Mouse (Mus musculus): Measurements from ENCODE around the gene Vps11. TPM values are rescaled to one million over a fixed set of nuclear protein-coding genes. Genes with fewer than 3 reads are reported as not detected.
"Not testable (repeated sequence)": the region's sequence is repeated elsewhere in the genome, so short reads cannot be mapped to it uniquely, and the experiment has no call there.

The Vps11 gene
- polyA plus RNA-seq, 1 experiment, result 44.7 TPM

DNA sequence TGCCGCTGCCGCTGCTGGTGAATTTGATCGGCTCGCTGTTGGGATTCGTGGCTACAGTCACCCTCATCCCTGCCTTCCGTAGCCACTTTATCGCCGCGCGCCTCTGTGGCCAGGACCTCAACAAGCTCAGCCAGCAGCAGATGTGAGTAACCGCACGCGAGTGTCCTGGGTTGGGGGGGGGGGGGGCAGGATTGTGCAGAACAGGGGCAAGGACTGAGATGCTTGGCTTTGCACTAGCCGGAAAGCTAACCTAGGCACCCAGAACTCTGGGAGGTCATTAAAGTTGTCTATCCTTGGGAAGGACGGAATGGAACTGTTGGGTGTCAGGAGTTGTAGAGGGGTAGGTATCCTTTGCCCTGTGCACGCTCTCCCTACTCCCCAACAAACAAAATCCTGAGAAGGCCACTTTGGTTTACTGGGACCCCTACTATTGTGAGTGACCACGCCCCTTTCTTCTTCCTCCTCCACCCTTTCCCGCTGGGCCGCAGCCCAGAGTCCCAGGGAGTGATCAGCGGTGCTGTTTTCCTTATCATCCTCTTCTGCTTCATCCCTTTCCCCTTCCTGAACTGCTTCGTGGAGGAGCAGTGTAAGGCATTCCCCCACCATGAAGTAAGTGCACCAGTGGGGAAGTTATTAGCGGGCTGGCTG lies 34.3 kb downstream of the Vps11 start:
- TF ChIP-seq POLR2A (IDR thresholded peaks at IDR 0.05; ENCODE audit: borderline replicate concordance, low read depth, low read length) (no peak; the same call in 1 of the 2 replicates), CTCF (IDR thresholded peaks at IDR 0.05; ENCODE audit: low read depth, low read length) (no peak)
- Histone ChIP-seq H3K4me1 (ENCODE audit: control insufficient read depth, insufficient read depth, low read length) (peaks cover 11% of the 10 kb centered on the region), H3K4me3 (ENCODE audit: insufficient read depth, low read length) (peak overlapping the region; percentile 68), H3K27ac (ENCODE audit: insufficient read depth, low read depth, low read length) (peak overlapping the region; percentile 76)

DNA sequence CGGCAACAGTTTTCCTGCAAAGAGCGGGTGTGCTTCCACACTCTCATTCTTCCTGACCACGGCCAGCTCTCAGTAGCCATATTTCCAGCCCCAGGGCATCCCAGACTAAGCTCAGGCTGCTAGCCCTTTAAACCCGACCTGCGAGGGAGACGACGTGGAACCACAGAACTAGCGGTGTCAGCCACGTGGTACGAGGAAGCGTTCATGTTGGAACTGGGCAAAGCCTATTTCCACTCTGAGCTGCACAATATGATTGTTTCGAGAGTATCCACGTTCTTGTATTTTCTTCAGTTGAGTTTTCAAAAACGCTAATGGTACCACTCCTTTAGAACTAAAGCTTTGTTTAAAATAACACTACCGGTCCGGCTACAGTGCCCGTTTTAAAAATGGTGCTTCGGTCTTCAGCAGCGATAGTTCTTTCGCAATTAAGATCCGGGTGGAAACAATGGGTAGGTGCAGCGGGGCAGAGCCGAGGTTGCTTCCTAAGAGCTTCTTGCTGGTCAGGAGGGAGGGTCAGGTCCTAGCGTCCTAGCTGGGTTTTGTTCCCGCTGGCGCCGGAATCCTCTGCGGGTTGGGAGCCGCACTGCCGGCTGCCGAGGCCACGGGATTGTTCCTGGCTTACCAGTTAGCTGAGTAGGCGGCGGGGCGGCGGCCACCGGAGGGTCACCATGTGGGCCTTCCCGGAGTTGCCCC lies 35.0 kb downstream of the Vps11 start:
- Histone ChIP-seq H3K4me1 (ENCODE audit: control insufficient read depth, insufficient read depth, low read length) (peaks cover 11% of the 10 kb centered on the region), H3K4me3 (ENCODE audit: insufficient read depth, low read length) (peak overlapping the region; percentile 68), H3K27ac (ENCODE audit: insufficient read depth, low read depth, low read length) (peak overlapping the region; percentile 76)
- TF ChIP-seq CTCF (IDR thresholded peaks at IDR 0.05; ENCODE audit: low read depth, low read length) (no peak), POLR2A (IDR thresholded peaks at IDR 0.05; ENCODE audit: borderline replicate concordance, low read depth, low read length) (no peak)

DNA sequence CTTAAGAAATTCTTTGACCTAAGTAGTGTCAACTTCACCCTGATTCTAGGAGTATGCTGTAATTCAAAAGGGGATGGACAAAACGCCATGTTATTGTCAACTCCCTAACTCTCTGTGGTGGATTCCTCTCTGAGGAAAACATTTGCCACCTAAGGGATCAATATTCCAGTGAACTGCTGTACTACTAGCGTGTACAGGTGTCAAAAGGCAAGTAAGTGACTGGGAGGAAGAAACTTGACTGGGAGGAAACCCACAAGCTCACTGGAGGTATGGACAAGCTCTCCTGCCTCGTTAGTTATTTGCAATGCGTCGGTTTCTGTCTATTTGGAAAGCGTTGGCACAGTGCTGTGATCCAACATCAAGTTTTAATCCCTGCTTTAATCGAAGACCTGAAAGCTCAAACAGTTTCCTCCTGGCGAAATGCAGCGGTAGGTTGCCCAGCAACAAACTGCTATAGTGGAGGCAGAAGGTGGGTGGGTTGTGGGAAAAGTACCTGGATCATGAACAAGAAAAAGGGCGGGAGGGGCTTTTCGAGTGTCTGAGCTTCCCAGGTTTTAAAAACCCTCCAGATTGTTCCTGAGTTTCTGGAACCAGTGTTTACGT lies 35.6 kb downstream of the Vps11 start, which contains the start of gene Dpagt1:
Dpagt1 (plus strand) TSS at position 252 of the 603 bp plus-strand sequence.
- Histone ChIP-seq H3K27ac (ENCODE audit: insufficient read depth, low read depth, low read length) (peak within 1 kb of the TSS; percentile 76), H3K4me1 (ENCODE audit: control insufficient read depth, insufficient read depth, low read length) (peaks cover 13% of the 10 kb centered on the region), H3K4me3 (ENCODE audit: insufficient read depth, low read length) (peak within 1 kb of the TSS; percentile 68)
- no peak for TF ChIP-seq POLR2A (IDR thresholded peaks at IDR 0.05; ENCODE audit: borderline replicate concordance, low read depth, low read length)

DNA sequence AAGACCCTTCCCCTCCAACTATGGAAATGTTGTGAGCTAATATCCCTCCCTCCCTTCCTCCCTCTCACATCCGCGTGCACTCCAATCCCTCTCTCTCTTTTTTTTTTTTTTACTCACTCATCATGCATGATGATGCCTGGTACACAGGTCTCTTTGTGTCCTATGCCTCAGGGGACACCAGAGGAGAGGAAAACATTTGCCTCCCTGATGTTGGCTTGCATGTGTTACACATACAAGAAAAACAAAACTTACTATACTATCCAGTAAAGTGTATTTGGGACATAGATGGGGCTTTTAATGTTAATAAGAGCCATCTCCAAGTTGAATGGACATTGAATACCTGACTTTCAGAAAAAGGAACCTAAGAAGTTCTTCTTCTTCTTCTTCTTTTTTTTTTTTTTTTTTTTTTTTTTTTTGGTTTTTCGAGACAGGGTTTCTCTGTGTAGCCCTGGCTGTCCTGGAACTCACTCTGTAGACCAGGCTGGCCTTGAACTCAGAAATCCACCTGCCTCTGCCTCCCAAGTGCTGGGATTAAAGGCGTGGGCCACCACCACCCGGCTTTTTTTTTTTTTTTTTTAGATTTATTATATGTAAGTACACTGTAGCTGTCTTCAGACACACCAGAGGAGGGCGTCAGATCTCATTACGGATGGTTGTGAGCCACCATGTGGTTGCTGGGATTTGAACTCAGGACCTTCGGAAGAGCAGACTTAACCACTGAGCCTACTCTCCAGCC lies 36.3 kb downstream of the Vps11 start:
- not testable (repeated sequence) for H3K27ac ChIP-seq (ENCODE audit: insufficient read depth, low read depth, low read length); H3K4me3 ChIP-seq (ENCODE audit: insufficient read depth, low read length)
- H3K4me1 ChIP-seq (ENCODE audit: control insufficient read depth, insufficient read depth, low read length), result peaks cover 17% of the 10 kb centered on the region

DNA sequence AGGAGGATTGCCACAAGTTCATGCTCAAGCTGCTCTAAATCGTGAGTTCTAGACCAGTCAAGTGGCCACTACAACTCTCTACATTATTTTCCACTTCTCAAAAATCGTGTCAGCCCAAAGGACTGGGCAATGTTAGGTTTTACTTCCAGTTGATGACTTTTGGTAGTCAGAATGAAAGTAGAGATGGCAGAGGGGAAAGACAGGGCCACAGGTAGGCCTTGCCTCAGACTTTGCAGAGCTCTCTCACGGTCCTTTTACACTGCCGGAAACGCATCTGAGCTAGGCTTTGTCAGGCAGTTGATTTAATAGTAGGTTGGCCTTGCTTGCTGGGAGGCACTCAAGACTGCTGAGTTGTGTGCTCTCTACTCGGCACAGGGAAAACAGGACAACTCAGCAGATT lies 37.3 kb downstream of the Vps11 start:
- Histone ChIP-seq H3K4me1 (ENCODE audit: control insufficient read depth, insufficient read depth, low read length) (peaks cover 17% of the 10 kb centered on the region), H3K27ac (ENCODE audit: insufficient read depth, low read depth, low read length) (no peak overlapping the region), H3K4me3 (ENCODE audit: insufficient read depth, low read length) (no peak overlapping the region)
- TF ChIP-seq POLR2A (IDR thresholded peaks at IDR 0.05; ENCODE audit: borderline replicate concordance, low read depth, low read length), result no peak
- TF ChIP-seq CTCF (IDR thresholded peaks at IDR 0.05; ENCODE audit: low read depth, low read length), result no peak

DNA sequence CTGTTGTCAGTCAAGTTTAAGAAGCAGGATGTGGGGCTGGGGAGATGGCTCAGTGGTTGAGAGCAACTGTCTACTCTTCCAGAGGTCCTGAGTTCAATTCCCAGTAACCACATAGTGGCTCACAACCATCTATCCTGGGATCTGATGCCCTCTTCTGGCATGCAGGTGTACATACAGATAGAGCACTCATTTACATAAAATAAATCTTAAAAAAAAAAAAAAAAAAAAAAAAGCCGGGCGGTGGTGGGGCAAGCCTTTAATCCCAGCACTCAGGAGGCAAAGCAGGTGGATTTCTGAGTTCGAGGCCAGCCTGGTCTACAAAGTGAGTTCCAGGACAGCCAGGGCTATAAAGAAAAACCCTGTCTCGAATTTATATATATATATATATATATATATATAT lies 37.8 kb downstream of the Vps11 start:
- peaks cover 17% of the 10 kb centered on the region for H3K4me1 ChIP-seq (ENCODE audit: control insufficient read depth, insufficient read depth, low read length)
- not testable (repeated sequence) for H3K4me3 ChIP-seq (ENCODE audit: insufficient read depth, low read length); H3K27ac ChIP-seq (ENCODE audit: insufficient read depth, low read depth, low read length)

DNA sequence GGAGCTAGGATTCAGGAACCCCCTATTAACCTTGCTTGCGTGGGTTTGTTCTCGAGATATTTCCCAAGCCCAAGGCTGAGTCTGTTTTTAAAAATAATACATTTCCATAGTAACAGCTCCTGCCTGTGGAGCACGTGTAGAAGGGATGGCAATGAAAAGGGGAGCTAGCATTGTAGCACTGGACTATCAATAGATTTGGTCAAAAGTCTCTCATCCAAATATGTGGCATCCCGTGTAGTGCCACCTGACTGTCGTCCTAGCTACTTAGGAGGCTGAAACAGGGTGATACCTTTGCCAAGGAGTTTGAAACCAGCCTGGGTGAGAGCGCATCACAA lies 40.7 kb downstream of the Vps11 start:
- peak overlapping the region; percentile 50 for H3K4me3 ChIP-seq (ENCODE audit: insufficient read depth, low read length)
- TF ChIP-seq POLR2A (IDR thresholded peaks at IDR 0.05; ENCODE audit: borderline replicate concordance, low read depth, low read length), result no peak
- TF ChIP-seq CTCF (IDR thresholded peaks at IDR 0.05; ENCODE audit: low read depth, low read length), result no peak
- peaks cover 33% of the 10 kb centered on the region for H3K4me1 ChIP-seq (ENCODE audit: control insufficient read depth, insufficient read depth, low read length)
- 0 out of 2 replicates have a peak overlapping the region, but pooled peaks have one; percentile 26 for H3K27ac ChIP-seq (ENCODE audit: insufficient read depth, low read depth, low read length)

DNA sequence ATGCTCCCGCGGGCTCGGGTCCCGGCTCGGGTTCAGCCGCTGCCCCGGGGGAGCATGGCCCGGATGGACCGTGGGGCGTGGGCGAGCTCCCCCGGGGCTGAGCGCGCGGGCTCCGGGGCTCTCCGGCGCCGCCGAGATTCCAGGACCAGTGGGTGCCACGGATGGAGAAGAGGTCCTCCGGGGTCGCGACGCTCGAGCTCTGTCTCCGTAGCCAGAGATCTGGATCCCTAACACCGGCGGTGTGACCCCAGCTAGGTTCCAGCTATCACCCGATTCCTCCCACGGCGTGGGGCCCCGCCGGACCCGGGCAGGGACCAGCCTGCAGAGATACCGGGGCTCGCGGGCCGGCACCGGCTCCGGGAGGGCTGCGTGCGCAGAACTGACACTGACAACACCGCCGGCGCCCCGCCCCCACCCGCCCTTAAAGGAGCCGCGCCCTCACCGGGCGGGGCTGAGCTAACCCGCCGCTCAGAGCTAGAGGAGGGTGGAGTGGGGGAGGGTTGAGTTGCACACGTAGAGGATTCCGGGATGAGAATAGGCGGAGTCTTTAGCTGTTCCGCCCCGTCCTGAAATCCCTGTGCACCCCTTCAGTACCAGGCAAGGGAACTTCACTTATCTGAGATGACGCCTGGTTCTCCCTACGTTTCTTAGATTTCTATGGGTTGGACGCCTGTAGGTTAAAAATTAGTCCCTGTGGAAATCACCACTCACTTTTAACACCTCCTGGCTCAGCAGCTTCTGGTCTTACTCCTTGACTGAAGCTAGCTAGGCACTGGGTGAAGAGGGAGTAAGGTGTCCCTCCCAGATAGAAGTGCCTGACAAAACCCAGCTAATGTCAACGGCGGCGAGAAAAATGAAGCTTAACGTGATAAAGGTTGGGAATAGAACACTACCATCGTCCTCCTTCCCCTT lies 41.3 kb downstream of the Vps11 start, which contains the start of gene C2cd2l:
C2cd2l (minus strand) TSS at position 399 of the 912 bp plus-strand sequence.
- peak within 1 kb of the TSS; percentile 94 for H3K4me3 ChIP-seq (ENCODE audit: insufficient read depth, low read length)
- peak within 1 kb of the TSS; percentile 74 for H3K27ac ChIP-seq (ENCODE audit: insufficient read depth, low read depth, low read length)
- TF ChIP-seq POLR2A (IDR thresholded peaks at IDR 0.05; ENCODE audit: borderline replicate concordance, low read depth, low read length), result no peak
- no peak for TF ChIP-seq CTCF (IDR thresholded peaks at IDR 0.05; ENCODE audit: low read depth, low read length)
- H3K4me1 ChIP-seq (ENCODE audit: control insufficient read depth, insufficient read depth, low read length), result peaks cover 30% of the 10 kb centered on the region
